Mouse (Mus musculus): ENCODE results near the gene 9130213A22Rik. TPM values are rescaled to one million over a fixed set of nuclear protein-coding genes. Genes with fewer than 3 reads are reported as not detected.

The 9130213A22Rik gene
- total RNA-seq, 2 experiments from 2014 or later = 0.18 TPM; not detected in 1

DNA sequence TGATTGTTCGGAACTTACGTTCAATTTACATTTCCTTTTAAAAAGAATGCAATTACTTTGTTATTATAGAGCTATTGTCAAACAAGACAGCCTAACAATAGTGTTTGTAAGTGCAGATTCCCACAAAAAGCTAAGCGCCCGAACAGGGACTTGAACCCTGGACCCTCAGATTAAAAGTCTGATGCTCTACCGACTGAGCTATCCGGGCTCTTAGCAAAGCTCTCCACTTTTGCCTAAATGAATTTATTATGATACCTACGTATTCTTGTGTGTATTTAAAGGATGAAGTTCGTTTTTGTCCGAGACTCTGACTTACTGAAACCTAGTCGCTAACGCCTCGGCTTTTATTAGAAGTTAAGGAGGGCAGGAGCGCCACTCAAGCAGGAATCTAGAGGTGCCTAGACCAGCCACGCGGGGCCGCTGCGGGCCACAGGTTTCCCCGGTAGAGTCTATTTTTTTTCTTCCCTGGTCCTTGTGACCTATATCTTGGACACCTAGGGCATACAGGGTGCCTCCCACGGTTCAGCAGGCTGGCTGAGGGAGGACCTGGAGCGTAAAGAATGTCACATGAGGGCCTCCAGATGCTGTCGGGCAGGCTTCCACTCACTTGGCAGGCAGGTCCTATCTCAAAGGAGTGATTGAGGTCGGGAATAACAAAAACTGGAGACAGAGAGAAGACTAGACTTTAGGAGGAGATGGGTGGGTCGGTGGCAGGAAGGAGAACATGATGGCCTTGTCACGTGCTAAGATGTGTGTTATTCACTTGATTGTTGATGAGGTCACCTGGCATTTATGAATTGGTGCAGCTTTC is 2.9 kb upstream of the 9130213A22Rik start:
- no peak for DNase-seq
- intact Hi-C loops (cut with DNase I; ENCODE audit: low total_unique reads) = no loop called here

DNA sequence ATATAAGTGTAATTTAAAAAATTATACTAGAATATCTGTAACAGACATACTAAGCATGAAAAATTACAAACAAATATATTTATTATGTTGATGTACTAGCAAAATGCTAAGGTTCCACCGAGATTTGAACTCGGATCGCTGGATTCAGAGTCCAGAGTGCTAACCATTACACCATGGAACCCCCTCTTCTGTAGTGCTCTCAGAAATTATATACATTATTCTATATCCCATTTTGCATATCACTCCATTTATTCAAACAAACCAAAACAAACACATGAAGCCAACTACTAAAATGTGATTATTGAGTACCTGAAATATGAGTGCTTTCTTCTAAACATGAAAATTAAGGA is 2.1 kb upstream of the 9130213A22Rik start:
- no peak for DNase-seq
- intact Hi-C loops (cut with DNase I; ENCODE audit: low total_unique reads) = loop anchor here (5.0 kb wide), 1 partner anchor 57 kb away; no protein-coding TSS in a partner anchor

DNA sequence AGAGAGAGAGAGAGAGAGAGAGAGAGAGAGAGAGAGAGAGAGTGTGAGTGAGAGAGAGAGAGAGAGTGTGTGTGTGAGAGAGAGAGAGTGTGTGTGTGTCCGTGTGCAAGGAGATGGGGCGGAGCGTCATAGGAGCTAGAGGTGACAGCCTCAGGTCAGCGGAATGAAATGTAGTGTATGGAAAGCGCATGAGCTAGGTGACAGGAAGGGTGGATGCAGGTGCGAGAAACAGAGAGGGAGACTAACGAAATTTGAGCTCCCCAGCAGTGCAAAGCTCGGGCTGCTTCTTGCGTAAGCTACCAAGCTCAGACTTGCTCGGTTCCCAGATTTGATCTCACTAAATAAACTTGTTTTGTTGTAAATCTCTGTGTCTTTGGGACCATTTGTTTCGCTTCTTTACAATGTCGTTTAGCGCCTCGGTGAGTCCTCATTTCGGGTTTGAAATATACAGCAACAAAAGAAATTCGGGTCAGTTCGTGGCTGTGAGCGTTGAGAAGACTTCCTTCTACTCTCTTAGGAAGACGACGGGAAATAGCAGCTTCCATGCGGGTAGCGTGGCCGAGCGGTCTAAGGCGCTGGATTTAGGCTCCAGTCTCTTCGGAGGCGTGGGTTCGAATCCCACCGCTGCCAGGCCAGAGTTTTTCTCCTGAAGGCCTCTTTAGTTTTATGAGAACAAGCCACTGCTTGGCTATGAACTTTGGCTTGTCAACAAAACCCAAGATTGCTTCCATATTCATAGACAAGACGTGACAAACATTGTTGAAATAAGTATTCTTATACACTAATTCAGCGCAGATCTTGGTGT is 1.5 kb upstream of the 9130213A22Rik start:
- intact Hi-C loops (cut with DNase I; ENCODE audit: low total_unique reads) = loop anchor here (5.0 kb wide), 1 partner anchor 57 kb away; no protein-coding TSS in a partner anchor
- DNase-seq = peak; percentile 84

DNA sequence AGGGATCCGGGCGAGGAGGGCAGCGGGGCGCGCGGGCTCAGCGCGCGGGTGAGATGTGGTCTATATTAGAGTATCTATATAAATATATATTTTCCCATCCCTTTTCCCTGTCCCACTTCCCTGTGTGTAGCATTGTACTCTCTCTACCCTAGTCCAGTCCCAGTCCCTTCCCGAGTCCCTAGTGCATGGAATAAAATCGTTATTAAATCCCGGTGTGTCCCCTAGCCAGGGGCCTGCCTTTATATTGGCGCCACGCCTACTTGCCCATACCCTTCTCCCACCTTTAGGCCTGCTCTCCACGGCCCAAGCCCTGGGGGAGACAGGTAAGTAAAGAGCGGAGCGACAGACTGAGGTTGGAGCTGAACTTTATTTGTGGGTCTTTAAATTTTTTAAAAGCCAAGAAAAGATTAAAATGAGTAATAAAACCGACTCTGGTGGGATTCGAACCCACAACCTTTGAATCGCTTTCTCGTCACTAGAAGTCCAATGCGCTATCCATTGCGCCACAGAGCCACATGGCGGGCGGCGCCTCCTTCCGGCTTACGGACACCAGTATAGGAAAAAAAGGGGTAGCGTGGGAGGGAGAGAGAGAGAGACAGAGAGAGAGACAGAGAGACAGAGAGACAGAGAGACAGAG is 785 bp upstream of the 9130213A22Rik start:
- intact Hi-C loops (cut with DNase I; ENCODE audit: low total_unique reads) = loop anchor here (5.0 kb wide), 1 partner anchor 56 kb away; no protein-coding TSS in a partner anchor
- peak; percentile 83 for DNase-seq

DNA sequence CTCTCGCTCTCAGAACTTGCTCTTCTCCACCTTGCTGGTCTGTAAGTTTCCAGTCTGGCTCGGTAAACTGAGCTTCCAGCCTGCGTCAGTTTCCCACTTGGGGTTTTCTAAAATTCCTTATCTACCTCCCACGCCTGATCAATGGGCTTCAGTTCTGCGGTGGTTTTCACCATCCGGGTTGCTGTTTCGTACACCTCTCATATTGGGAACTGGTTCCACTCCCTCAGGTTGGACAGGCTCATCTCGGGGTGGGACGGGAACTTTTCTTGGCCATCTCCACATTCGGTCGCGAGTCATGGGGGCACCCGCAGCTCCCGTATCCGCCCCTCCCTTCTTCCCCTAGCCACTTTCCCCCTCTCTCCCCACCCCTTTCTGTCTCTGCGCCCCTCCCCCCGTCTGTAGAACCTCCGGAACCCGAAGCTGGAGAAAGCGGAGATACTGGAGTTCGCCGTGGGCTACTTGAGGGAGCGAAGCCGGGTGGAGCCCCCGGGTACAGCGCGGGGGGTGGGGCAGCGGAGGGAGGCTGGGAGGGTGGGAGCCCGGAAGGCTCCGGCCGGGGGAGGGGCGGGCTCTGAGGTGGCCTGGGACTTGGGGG is 551 bp downstream of the 9130213A22Rik start:
- intact Hi-C loops (cut with DNase I; ENCODE audit: low total_unique reads) = loop anchor here (5.0 kb wide), 1 partner anchor 55 kb away; no protein-coding TSS in a partner anchor
- no peak for DNase-seq

- intact Hi-C loops (cut with DNase I; ENCODE audit: low total_unique reads) = loop anchor here (5.0 kb wide), 1 partner anchor 54 kb away; no protein-coding TSS in a partner anchor
- DNase-seq = no peak
Measured at GRCm38 (mm10) chr11:69121001-69121740, 1.2 kb downstream of the 9130213A22Rik start.

- no peak for DNase-seq
- intact Hi-C loops (cut with DNase I; ENCODE audit: low total_unique reads) = loop anchor here (5.0 kb wide), 1 partner anchor 53 kb away; no protein-coding TSS in a partner anchor
Measured at GRCm38 (mm10) chr11:69120221-69121000, 2.0 kb downstream of the 9130213A22Rik start, which contains the start of gene Hes7. TSS of gene Hes7 (plus strand) at chr11:69120404.

DNA sequence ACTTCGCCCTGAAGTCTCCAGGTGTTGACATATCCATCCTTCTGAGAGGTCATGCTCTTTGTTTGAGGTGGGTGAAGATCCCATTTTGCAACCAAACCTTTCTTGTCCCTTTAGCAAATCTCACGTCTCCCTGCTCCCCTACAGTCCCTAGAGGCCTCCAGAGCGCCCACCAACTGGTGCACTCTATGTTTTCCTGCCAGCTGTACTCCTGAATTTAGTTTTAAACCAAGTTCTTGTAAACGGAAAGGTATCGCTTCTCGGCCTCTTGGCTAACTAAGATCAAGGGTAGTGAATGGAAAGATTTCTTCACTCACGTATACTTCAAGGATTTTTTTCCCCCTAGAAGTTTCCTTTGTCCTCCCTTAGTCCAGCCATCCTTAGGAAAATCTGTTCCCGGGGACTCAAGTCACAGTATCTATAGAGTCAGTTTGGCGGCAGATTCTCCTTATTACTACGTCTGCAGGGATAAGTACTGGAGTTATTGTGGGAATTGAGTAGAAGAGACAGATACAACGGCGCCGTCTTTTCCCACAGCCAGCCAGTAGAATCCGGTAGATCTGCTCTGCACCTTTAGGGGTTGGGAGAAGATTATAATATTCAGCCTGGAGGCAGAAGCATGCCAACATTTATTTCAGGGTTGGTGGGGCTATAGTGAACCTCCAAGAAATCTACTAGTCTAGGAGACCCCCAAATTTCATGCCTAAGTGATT is 2.8 kb downstream of the 9130213A22Rik start:
- intact Hi-C loops (cut with DNase I; ENCODE audit: low total_unique reads) = loop anchor here (5.0 kb wide), 1 partner anchor 52 kb away; no protein-coding TSS in a partner anchor
- no peak for DNase-seq

GRCm38 (mm10) chr11:69118765-69119164 is 3.6 kb downstream of the 9130213A22Rik start:
- DNase-seq = no peak
- intact Hi-C loops (cut with DNase I; ENCODE audit: low total_unique reads) = no loop called here

DNA sequence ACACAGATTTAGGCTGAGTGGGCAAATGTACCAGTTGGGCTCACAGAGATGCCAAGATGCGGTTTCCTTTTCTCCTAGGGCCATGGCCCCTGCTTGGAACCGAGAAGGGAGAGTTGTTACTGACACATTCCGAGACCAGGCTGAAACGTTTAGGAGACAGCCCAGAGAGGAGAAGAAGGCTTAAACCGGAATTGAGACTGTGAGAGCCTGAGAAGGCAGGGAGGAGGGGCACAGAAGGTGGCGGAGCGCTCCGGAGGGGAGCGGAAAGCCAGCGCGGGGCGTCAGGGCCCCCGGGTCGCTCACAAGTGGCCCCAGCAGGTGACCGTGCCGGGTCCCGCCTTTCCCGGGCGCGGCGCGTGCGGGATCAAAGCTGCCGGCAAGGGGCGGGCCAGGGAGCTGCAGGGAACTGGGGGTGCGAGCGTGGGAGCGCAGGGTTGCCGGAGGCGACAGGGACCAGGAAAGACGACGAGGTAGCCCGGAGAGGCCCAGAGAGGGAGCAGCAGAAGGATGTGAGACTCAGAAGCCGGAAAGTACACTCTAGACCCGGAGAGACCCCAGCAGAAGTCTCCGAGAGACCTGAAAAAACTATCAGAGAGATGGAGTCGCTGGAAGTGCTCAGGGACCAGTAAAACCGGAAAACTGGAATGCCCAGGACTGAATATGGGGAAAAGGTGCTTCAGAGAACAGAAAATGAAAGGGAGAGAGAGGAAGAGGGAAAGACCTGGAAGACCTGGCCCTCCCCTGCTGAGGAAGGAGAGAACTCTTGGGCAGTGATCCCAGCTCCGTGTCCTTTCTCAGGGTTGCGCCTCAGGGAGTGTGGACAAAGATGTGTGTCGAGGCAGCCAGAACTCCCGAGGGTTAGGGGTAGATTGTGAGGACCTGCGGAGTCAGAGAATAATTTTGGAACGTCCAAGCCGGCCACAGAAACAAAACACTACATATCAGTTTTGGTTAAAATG is 4.4 kb downstream of the 9130213A22Rik start:
- no peak for DNase-seq
- intact Hi-C loops (cut with DNase I; ENCODE audit: low total_unique reads) = no loop called here

GRCm38 (mm10) chr11:69116843-69117242 is 5.5 kb downstream of the 9130213A22Rik start:
- intact Hi-C loops (cut with DNase I; ENCODE audit: low total_unique reads) = no loop called here
- DNase-seq = no peak

DNA sequence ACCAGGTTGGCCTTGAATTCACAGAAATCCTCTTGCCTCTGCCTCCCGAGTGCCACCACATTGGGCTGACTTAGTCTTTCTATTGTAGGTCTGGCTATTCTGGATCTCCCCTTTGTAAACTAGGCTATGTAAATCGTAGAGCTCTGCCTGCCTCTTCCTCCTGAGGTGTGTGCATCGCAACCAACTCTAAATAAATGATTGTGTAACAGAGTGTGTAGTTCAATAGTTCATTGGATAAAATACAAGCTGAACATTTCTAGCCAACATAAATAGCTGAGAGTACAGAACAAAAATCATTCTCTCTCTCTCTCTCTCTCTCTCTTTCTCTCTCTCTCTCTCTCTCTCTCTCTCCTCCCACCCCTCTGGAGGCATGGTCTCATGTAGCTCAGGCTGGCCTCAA is 7.8 kb downstream of the 9130213A22Rik start:
- intact Hi-C loops (cut with DNase I; ENCODE audit: low total_unique reads) = no loop called here
- DNase-seq = no peak

GRCm38 (mm10) chr11:69114018-69114417 is 8.4 kb downstream of the 9130213A22Rik start:
- intact Hi-C loops (cut with DNase I; ENCODE audit: low total_unique reads) = no loop called here
- no peak for DNase-seq

DNA sequence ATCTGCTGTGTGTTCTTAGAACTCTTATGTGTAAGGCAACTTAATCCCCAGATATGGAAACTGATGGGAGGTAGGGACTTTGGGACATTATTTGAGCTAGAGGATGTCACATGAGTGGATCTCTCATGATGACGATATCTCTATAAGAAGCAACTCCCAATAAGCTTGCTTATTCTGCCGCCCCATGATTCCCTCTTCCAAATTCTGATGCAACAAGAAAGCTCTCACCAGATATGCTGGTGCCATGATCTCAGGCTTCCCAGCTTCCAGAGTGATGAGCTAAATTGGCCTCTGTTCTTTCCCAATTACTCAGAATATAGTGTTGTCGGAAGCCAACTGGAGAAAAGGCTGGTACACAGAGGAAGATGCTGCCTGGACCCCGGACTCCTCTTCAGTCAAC is 10.5 kb downstream of the 9130213A22Rik start:
- DNase-seq = no peak
- intact Hi-C loops (cut with DNase I; ENCODE audit: low total_unique reads) = no loop called here

DNA sequence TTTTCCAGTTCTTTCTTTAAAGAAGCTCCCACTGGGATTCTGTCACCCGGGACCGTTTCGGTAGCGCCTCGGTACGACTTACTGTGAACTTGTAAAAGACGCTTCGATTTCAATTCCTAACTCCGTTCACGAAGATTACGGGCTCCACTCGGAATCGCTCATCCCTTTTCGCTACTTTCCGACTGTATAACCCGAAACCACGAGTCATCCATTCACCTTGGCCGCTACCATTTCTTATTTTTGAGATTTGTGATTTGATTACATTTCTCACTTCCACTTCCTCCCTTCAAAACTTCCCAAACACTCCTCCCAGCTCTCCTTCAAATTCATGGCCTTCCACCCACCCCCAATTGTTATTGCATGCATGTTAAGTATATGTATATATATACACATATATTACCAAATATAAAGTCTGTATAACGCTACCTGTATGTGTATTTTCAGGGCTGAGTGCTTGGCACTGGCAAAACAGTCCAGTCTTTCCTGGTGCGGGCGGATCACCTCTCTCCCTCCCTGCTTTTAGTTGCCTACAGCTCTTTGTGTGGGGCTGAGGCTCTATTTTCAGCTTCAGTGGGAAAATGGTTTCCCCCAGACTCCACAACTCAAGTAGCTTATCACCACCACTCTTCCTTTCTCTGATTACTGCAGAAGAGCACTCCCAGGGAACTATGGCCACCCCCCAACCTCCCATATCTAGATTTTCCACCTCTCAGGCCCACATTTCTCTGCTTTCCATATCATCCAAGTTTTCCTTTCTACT is 11.2 kb downstream of the 9130213A22Rik start:
- DNase-seq = no peak
- intact Hi-C loops (cut with DNase I; ENCODE audit: low total_unique reads) = no loop called here

Measured in gastrocnemius, postnatal 14 days (tissue).